Mouse (Mus musculus): ENCODE results near the gene Wdr78. TPM values are rescaled to one million over a fixed set of nuclear protein-coding genes. Genes with fewer than 3 reads are reported as not detected.

The Wdr78 gene
- total and polyA plus RNA-seq, 2 experiments = 0.10 to 0.46 TPM

DNA sequence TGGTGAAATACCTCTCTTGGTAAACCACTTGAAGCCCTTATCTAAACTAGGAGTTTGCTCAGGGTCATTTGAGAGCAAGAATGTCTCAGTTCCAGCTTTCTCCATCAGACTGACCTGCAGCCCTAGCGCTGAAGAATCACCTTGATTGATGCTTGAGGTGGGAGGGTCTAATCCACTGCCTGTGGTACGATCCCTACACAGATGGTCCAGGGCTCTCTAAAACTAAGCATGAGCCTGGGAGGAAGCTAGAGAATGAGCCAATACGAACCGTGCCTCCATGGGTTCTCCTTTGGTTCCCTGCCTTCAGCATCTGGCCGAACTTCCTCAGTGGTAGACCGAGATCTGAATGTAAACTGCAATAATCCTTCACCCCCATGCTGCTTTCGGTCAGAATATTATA lies 86.6 kb downstream of the Wdr78 start:
- Histone ChIP-seq H3K27me3 (ENCODE audit: control insufficient read depth, insufficient read depth, low read length) (no peaks in the 10 kb centered on the region), H3K27ac (replicated peaks; ENCODE audit: insufficient read depth, low read depth, low read length) (no peak overlapping the region), H3K4me3 (ENCODE audit: insufficient read depth, low read depth, low read length) (no peak overlapping the region), H3K79me2 (ENCODE audit: control insufficient read depth, insufficient read depth, low read length) (no peaks in the 10 kb centered on the region), H3K9ac (ENCODE audit: low read depth, low read length) (no peak overlapping the region), H3K4me1 (ENCODE audit: control insufficient read depth, insufficient read depth, low read length) (no peaks in the 10 kb centered on the region), H3K36me3 (ENCODE audit: control insufficient read depth, insufficient read depth, low read length) (no peaks in the 10 kb centered on the region)
- TF ChIP-seq CTCF (IDR thresholded peaks at IDR 0.05; ENCODE audit: low read depth, low read length) (no peak), POLR2A (IDR thresholded peaks at IDR 0.05; ENCODE audit: extremely low read depth, insufficient read depth, low read length) (no peak)
- WGBS = 71% methylated on average over 7 of the region's 7 CpGs
- DNase-seq (ENCODE audit: extremely low read depth, low read depth, low spot score) = no peak

DNA sequence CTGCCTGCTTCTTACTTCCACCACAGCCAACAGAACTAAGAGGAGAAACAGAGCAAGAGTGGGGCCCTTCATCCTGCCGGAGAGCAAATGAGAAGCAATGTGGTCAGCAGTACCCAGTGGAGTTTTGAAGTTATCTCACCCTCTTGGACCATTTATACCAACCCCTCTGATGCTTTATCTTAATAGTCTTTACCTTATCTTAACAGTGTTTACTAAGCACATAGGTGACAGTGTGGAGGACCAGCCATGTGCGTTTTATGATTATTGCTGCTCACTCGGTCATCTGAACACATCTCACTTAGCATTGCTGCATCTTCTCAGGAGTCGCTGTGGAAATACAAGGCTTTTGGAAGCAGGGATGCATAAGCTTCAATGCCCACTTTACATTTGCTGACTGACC lies 87.7 kb downstream of the Wdr78 start, which contains the start of gene Insl5:
Insl5 (minus strand) TSS at position 222 of the 400 bp plus-strand sequence.
- Histone ChIP-seq H3K36me3 (ENCODE audit: control insufficient read depth, insufficient read depth, low read length) (no peaks in the 10 kb centered on the region), H3K27ac (replicated peaks; ENCODE audit: insufficient read depth, low read depth, low read length) (no peak within 1 kb of the TSS), H3K4me1 (ENCODE audit: control insufficient read depth, insufficient read depth, low read length) (no peaks in the 10 kb centered on the region), H3K27me3 (ENCODE audit: control insufficient read depth, insufficient read depth, low read length) (no peaks in the 10 kb centered on the region), H3K79me2 (ENCODE audit: control insufficient read depth, insufficient read depth, low read length) (no peaks in the 10 kb centered on the region), H3K9ac (ENCODE audit: low read depth, low read length) (no peak within 1 kb of the TSS), H3K4me3 (ENCODE audit: insufficient read depth, low read depth, low read length) (no peak within 1 kb of the TSS)
- no peak for DNase-seq (ENCODE audit: extremely low read depth, low read depth, low spot score)
- TF ChIP-seq POLR2A (IDR thresholded peaks at IDR 0.05; ENCODE audit: extremely low read depth, insufficient read depth, low read length) = no peak
- TF ChIP-seq CTCF (IDR thresholded peaks at IDR 0.05; ENCODE audit: low read depth, low read length) = no peak
- WGBS = 49% methylated on average over 4 of the region's 4 CpGs

DNA sequence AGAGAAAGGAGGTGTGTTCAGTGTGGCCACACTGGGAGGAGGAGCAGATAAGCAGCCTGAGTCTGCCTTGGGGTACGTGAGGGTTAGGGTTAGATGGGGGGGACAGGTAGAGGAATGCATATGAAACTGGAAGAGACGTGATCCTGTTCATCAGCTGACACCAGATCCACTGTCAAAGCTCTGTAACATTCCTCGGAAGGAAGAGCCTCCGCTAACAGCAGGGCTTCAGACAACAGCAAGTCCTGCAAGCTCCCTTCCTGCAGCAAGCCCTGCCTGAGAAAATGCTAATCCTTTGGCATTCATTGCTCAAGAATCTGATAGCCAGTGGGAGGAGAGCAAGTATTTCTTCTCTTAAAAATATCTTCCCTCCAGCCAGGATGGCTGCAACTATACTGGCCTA lies 100.9 kb downstream of the Wdr78 start:
- WGBS = 45% methylated on average over 4 of the region's 4 CpGs
- no peaks in the 10 kb centered on the region for H3K27me3 ChIP-seq (ENCODE audit: control insufficient read depth, insufficient read depth, low read length)

DNA sequence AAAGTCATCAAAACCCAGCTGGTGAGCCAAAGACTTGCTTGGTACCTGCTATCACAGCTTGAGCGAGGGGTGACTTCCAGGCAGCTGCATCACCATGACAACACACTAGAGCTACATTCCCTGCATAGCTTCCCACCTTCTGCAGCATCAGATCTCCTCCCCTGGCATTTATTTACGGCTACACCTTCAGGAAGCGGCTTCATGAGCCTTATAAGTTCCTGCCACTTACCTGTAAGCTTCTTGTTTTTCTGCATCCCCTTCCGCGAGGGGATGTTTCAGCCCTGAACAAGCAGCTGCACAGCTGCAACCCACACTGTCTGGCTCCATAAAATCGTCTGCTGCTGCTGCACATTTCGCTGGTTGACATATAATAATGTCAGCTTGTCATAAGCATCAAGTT lies 102.5 kb downstream of the Wdr78 start:
- Histone ChIP-seq H3K9ac (ENCODE audit: low read depth, low read length) (no peak overlapping the region), H3K27ac (replicated peaks; ENCODE audit: insufficient read depth, low read depth, low read length) (no peak overlapping the region), H3K27me3 (ENCODE audit: control insufficient read depth, insufficient read depth, low read length) (no peaks in the 10 kb centered on the region), H3K36me3 (ENCODE audit: control insufficient read depth, insufficient read depth, low read length) (no peaks in the 10 kb centered on the region), H3K4me3 (ENCODE audit: insufficient read depth, low read depth, low read length) (no peak overlapping the region), H3K4me1 (ENCODE audit: control insufficient read depth, insufficient read depth, low read length) (no peaks in the 10 kb centered on the region), H3K79me2 (ENCODE audit: control insufficient read depth, insufficient read depth, low read length) (no peaks in the 10 kb centered on the region)
- DNase-seq (ENCODE audit: extremely low read depth, low read depth, low spot score) = no peak
- WGBS = 63% methylated on average over 7 of the region's 7 CpGs
- TF ChIP-seq CTCF (IDR thresholded peaks at IDR 0.05; ENCODE audit: low read depth, low read length) (no peak), POLR2A (IDR thresholded peaks at IDR 0.05; ENCODE audit: extremely low read depth, insufficient read depth, low read length) (no peak)

More for the DNA sequence above, 100.9 kb downstream of the Wdr78 start:
- no peak for DNase-seq (ENCODE audit: extremely low read depth, low read depth, low spot score)
- no peaks in the 10 kb centered on the region for H3K79me2 ChIP-seq (ENCODE audit: control insufficient read depth, insufficient read depth, low read length)
- no peak overlapping the region for H3K9ac ChIP-seq (ENCODE audit: low read depth, low read length)
- H3K4me3 ChIP-seq (ENCODE audit: insufficient read depth, low read depth, low read length) = no peak overlapping the region
- no peak overlapping the region for H3K27ac ChIP-seq (replicated peaks; ENCODE audit: insufficient read depth, low read depth, low read length)
- H3K36me3 ChIP-seq (ENCODE audit: control insufficient read depth, insufficient read depth, low read length) = no peaks in the 10 kb centered on the region
- TF ChIP-seq CTCF (IDR thresholded peaks at IDR 0.05; ENCODE audit: low read depth, low read length) (no peak), POLR2A (IDR thresholded peaks at IDR 0.05; ENCODE audit: extremely low read depth, insufficient read depth, low read length) (no peak)
- H3K4me1 ChIP-seq (ENCODE audit: control insufficient read depth, insufficient read depth, low read length) = no peaks in the 10 kb centered on the region

DNA sequence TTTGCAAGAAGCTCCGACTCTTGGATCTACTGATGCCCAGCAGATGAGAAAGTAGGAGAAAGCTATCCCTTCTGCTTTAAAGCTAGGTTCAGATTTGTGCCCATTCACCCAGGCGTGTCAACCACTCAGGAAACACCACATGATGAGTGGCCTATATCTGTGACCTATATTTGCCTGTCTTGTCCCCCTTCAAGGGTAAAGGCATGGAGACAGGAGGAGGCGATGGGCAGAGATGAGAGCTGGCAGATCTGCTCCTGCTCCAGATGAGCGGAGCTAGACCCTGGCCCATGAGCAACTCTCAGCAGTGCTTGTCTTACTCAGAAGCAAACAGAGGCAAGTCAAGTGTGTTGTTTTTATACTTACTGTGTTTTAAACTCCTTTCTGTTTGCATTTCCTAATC lies 103.6 kb downstream of the Wdr78 start:
- 96% methylated on average over 4 of the region's 4 CpGs for WGBS
- Histone ChIP-seq H3K4me1 (ENCODE audit: control insufficient read depth, insufficient read depth, low read length) (no peaks in the 10 kb centered on the region), H3K9ac (ENCODE audit: low read depth, low read length) (no peak overlapping the region), H3K27me3 (ENCODE audit: control insufficient read depth, insufficient read depth, low read length) (no peaks in the 10 kb centered on the region), H3K27ac (replicated peaks; ENCODE audit: insufficient read depth, low read depth, low read length) (no peak overlapping the region), H3K4me3 (ENCODE audit: insufficient read depth, low read depth, low read length) (no peak overlapping the region), H3K36me3 (ENCODE audit: control insufficient read depth, insufficient read depth, low read length) (no peaks in the 10 kb centered on the region), H3K79me2 (ENCODE audit: control insufficient read depth, insufficient read depth, low read length) (no peaks in the 10 kb centered on the region)
- no peak for DNase-seq (ENCODE audit: extremely low read depth, low read depth, low spot score)
- TF ChIP-seq CTCF (IDR thresholded peaks at IDR 0.05; ENCODE audit: low read depth, low read length) (no peak), POLR2A (IDR thresholded peaks at IDR 0.05; ENCODE audit: extremely low read depth, insufficient read depth, low read length) (no peak)

DNA sequence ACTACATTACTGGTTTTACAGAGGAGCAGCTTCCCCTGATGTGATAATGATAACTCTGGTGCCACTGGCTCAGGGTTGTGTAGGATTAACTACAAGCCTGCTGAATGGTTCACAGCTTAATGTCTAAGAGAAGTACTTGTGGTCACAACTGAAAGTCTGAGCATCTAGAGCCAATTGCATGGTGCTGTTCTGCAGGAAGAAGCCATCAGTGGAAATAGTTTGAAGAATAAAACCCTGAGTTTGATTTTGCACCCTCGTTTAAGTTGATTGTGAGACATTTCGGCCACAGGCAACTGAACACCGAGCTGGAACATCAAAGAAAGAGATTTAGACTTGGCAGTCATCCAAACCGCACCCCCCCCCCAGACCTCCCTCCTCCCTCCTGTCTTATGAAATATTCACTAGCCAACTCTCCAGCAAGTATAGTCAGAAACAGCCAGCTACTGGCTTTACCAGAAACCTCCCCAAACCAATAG lies 107.4 kb downstream of the Wdr78 start:
- WGBS = 12% methylated on average over 4 of the region's 4 CpGs
- no peak for DNase-seq (ENCODE audit: extremely low read depth, low read depth, low spot score)

More for the DNA sequence above, 107.4 kb downstream of the Wdr78 start:
- no peaks in the 10 kb centered on the region for H3K4me1 ChIP-seq (ENCODE audit: control insufficient read depth, insufficient read depth, low read length)
- no peaks in the 10 kb centered on the region for H3K79me2 ChIP-seq (ENCODE audit: control insufficient read depth, insufficient read depth, low read length)
- H3K9ac ChIP-seq (ENCODE audit: low read depth, low read length) = no peak overlapping the region
- no peaks in the 10 kb centered on the region for H3K36me3 ChIP-seq (ENCODE audit: control insufficient read depth, insufficient read depth, low read length)
- no peaks in the 10 kb centered on the region for H3K27me3 ChIP-seq (ENCODE audit: control insufficient read depth, insufficient read depth, low read length)
- TF ChIP-seq CTCF (IDR thresholded peaks at IDR 0.05; ENCODE audit: low read depth, low read length) = no peak
- TF ChIP-seq POLR2A (IDR thresholded peaks at IDR 0.05; ENCODE audit: extremely low read depth, insufficient read depth, low read length) = no peak
- H3K4me3 ChIP-seq (ENCODE audit: insufficient read depth, low read depth, low read length) = no peak overlapping the region
- H3K27ac ChIP-seq (replicated peaks; ENCODE audit: insufficient read depth, low read depth, low read length) = no peak overlapping the region

All from liver, adult 2 months (tissue).